In genomic region chr14:25695059-25695458, GRCm38 (mm10) we compare ENCODE assay signal across 7 mouse cellular contexts. TPM values are rescaled to one million over a fixed set of nuclear protein-coding genes. Genes with fewer than 3 reads are reported as not detected.
A peak's percentile ranks its signal among the peaks of the same experiment; 100 is the strongest.
DNase-seq lines count a peak whose midpoint lies in the region; ATAC-seq and TF ChIP-seq lines count a peak whose summit lies in the region.

No protein-coding gene starts in this region.

- H3K9ac ChIP-seq in limb, embryonic 14.5 days (ENCODE audit: low read depth, low read length, severe bottlenecking) = peak overlapping the region; percentile 78

- H3K27ac ChIP-seq in forebrain, embryonic 10.5 days = peak overlapping the region; percentile 88; the same call in 1 of the 2 replicates
- H3K27ac ChIP-seq in limb, embryonic 14.5 days (replicated peaks; ENCODE audit: low read depth, low read length) = no peak overlapping the region

- H3K4me3 ChIP-seq in forebrain, embryonic 10.5 days = peak overlapping the region; percentile 69
- peak overlapping the region; percentile 88 for H3K4me3 ChIP-seq in limb, embryonic 14.5 days (replicated peaks; ENCODE audit: low read length)

- H3K27me3 ChIP-seq in forebrain, embryonic 10.5 days (ENCODE audit: poor library complexity, severe bottlenecking) = 0 out of 2 replicates have a peak, but pooled peaks cover 3% of the 10 kb centered on the region
- H3K27me3 ChIP-seq in limb, embryonic 14.5 days (ENCODE audit: control insufficient read depth, insufficient read depth, low read length) = no peaks in the 10 kb centered on the region
- no peaks in the 10 kb centered on the region for H3K27me3 ChIP-seq in splenic B cell, adult 2 months (ENCODE audit: control insufficient read depth, insufficient read depth, low read length, poor library complexity, severe bottlenecking)

- peaks cover 35% of the 10 kb centered on the region for H3K4me1 ChIP-seq in forebrain, embryonic 10.5 days
- peaks cover 19% of the 10 kb centered on the region for H3K4me1 ChIP-seq in limb, embryonic 14.5 days (ENCODE audit: control insufficient read depth, insufficient read depth, low read length)

- peaks cover 46% of the 10 kb centered on the region for H3K36me3 ChIP-seq in forebrain, embryonic 10.5 days (replicated peaks)
- H3K36me3 ChIP-seq in limb, embryonic 14.5 days (ENCODE audit: control insufficient read depth, insufficient read depth, low read length) = peaks cover 36% of the 10 kb centered on the region
- H3K36me3 ChIP-seq in splenic B cell, adult 2 months (ENCODE audit: control insufficient read depth, insufficient read depth, low read length, poor library complexity, severe bottlenecking) = no peaks in the 10 kb centered on the region; the same call in none of the 2 replicates

- ATAC-seq in limb, embryonic 14.5 days (ENCODE audit: low FRiP score, low read depth) = no peak

- WGBS in forebrain, embryonic 10.5 days = 79% methylated on average over 6 of the region's 6 CpGs
- 61% methylated on average over 6 of the region's 6 CpGs for WGBS in limb, embryonic 14.5 days

- DNase-seq in spleen, postnatal 36 days (ENCODE audit: low spot score in 2 of 2) = peak; percentile 8 to 21
- no peak for DNase-seq in spleen, postnatal 14 days (ENCODE audit: low spot score in 2 of 2)
- no peak for DNase-seq in forebrain, embryonic 10.5 days (ENCODE audit: extremely low spot score, low spot score)
- DNase-seq in limb, embryonic 14.5 days (ENCODE audit: low spot score) = no peak
- peak; percentile 13 for DNase-seq in splenic B cell, adult 2 months (ENCODE audit: low read depth, low spot score)
- DNase-seq in MN1 (ENCODE audit: low spot score) = no peak
- no peak for DNase-seq in lung, postnatal 4 days

- H3K9me3 ChIP-seq in forebrain, embryonic 10.5 days = no peaks in the 10 kb centered on the region
- H3K9me3 ChIP-seq in limb, embryonic 14.5 days (ENCODE audit: control insufficient read depth, low read length) = no peaks in the 10 kb centered on the region

- no peak for TF ChIP-seq POLR2A in limb, embryonic 14.5 days (IDR thresholded peaks at IDR 0.05; ENCODE audit: borderline replicate concordance, extremely low read depth, insufficient read depth, insufficient read length)

- peak overlapping the region; percentile 95 for H3K4me2 ChIP-seq in limb, embryonic 14.5 days (replicated peaks; ENCODE audit: low read depth, low read length, severe bottlenecking)

RNA-seq across cellular contexts. Expression of gene Ppif, which starts 1.1 kb away (rescaled TPM):
- polyA plus RNA-seq in forebrain, embryonic 10.5 days (2016; fragmentation: Nextera tagmentation; extraction: Ambion mirVana) = 65.8 and 71.0 TPM in 2 replicates
- 67.1 and 79.9 TPM in 2 replicates for polyA plus RNA-seq in limb, embryonic 14.5 days (2012; rRNA removed)
- polyA plus RNA-seq in limb, embryonic 14.5 days (2014; fragmentation: Nextera tagmentation; extraction: Ambion mirVana) = 27.3 and 28.9 TPM in 2 replicates

Comparison
In these comparisons a context has a peak if more than half of its experiments do, and no peak if none do; other contexts are left out.
1. DNase-seq: peak in spleen, postnatal 36 days (2 of 2) and splenic B cell, adult 2 months (single experiment); none in spleen, postnatal 14 days (0 of 2), forebrain, embryonic 10.5 days (single experiment), limb, embryonic 14.5 days (single experiment), MN1 (single experiment) and lung, postnatal 4 days (0 of 2).